Mouse (Mus musculus) CH12.LX (cell line): ENCODE measurements around the gene Cfc1. TPM values are rescaled to one million over a fixed set of nuclear protein-coding genes. Genes with fewer than 3 reads are reported as not detected.
"Not testable (repeated sequence)": the region's sequence is repeated elsewhere in the genome, so short reads cannot be mapped to it uniquely, and the experiment has no call there.

Experiments
- DNase-seq: peaks from one replicate; pipeline ENCODE4 v3.0.0-alpha.2; 2013; ENCODE audit errors: extremely low read depth
- H3K27ac ChIP-seq: 2 replicates; pipeline ENCODE4 v1.5.1; 2012; ENCODE audit warnings: low read depth, mild to moderate bottlenecking, control low read depth, moderate library complexity; ENCODE audit not compliant: insufficient read depth
- H3K27me3 ChIP-seq: replicated peaks from 2 replicates; pipeline ENCODE3; 2012; ENCODE audit warnings: inconsistent platforms
- H3K36me3 ChIP-seq, 2 experiments: replicated peaks in 1 of 2; 2 replicates each; pipeline versions ENCODE3 to v1.6.1; 2012; ENCODE audit warnings: inconsistent platforms in 1 of 2, low read length in 1 of 2, mild to moderate bottlenecking in 1 of 2, mixed read lengths in 1 of 2, moderate library complexity in 1 of 2; ENCODE audit not compliant: control insufficient read depth in 1 of 2, insufficient read depth in 1 of 2
- H3K4me1 ChIP-seq, 2 experiments: 2 replicates each; pipeline ENCODE4 v1.6.1; 2012; ENCODE audit warnings: inconsistent platforms in 1 of 2, moderate library complexity in 1 of 2; ENCODE audit not compliant: insufficient read depth in 2 of 2, control insufficient read depth in 1 of 2
- H3K4me2 ChIP-seq: 2 replicates; pipeline ENCODE4 v1.6.1; 2012; ENCODE audit warnings: low read depth, mild to moderate bottlenecking, control low read depth; ENCODE audit not compliant: poor library complexity, insufficient read depth, severe bottlenecking
- H3K4me3 ChIP-seq, 3 experiments: fragments of 150-350 bp in 1 of 3; sonication (generic) in 1 of 3; replicated peaks in 1 of 3; 2 replicates each; pipeline versions ENCODE3 to v1.5.1; 2011 to 2012; ENCODE audit warnings: low read depth in 2 of 3, low read length in 2 of 3, mild to moderate bottlenecking in 2 of 3, moderate library complexity in 2 of 3, control low read depth in 1 of 3, improper control_type of control experiment in 1 of 3, inconsistent platforms in 1 of 3, mixed read lengths in 1 of 3; ENCODE audit not compliant: poor library complexity in 1 of 3
- H3K79me2 ChIP-seq: replicated peaks from 2 replicates; pipeline ENCODE4 v1.6.1; 2012; ENCODE audit warnings: mild to moderate bottlenecking, moderate library complexity; ENCODE audit not compliant: control insufficient read depth, poor library complexity, insufficient read depth, severe bottlenecking; ENCODE audit errors: extremely low read depth
- H3K9ac ChIP-seq: 2 replicates; pipeline ENCODE4 v1.6.1; 2012; ENCODE audit warnings: low read depth, mild to moderate bottlenecking, control low read depth, moderate library complexity; ENCODE audit not compliant: insufficient read depth
- H3K9me3 ChIP-seq: replicated peaks from 2 replicates; pipeline ENCODE3; 2012; ENCODE audit warnings: low read length, inconsistent platforms, mixed read lengths
- CHD1 ChIP-seq: IDR thresholded peaks from 2 replicates; pipeline ENCODE4 v1.6.1; 2012; ENCODE audit warnings: low read depth, low read length, improper control_type of control experiment, inconsistent platforms
- CHD2 ChIP-seq: IDR thresholded peaks from 2 replicates; pipeline ENCODE4 v1.6.1; 2011; ENCODE audit warnings: low read length, improper control_type of control experiment
- CTCF ChIP-seq, 2 experiments: IDR thresholded peaks in 1 of 2; conservative IDR thresholded peaks in 1 of 2; 2 replicates each; pipeline ENCODE4 v1.5.1; 2011 to 2012; ENCODE audit warnings: low read depth in 2 of 2, low read length in 2 of 2, improper control_type of control experiment in 1 of 2, inconsistent platforms in 1 of 2, mild to moderate bottlenecking in 1 of 2, moderate library complexity in 1 of 2
- E2F4 ChIP-seq: IDR thresholded peaks from 2 replicates; pipeline ENCODE4 v1.6.1; 2011; ENCODE audit warnings: low read depth, low read length, improper control_type of control experiment; ENCODE audit not compliant: insufficient replicate concordance
- ELF1 ChIP-seq: IDR thresholded peaks from 2 replicates; pipeline ENCODE4 v1.6.1; 2014; ENCODE audit warnings: low read depth, mild to moderate bottlenecking, inconsistent platforms, low read length, improper control_type of control experiment
- GABPA ChIP-seq: IDR thresholded peaks from 2 replicates; pipeline ENCODE4 v1.6.1; 2012; ENCODE audit warnings: low read depth, low read length, improper control_type of control experiment, inconsistent platforms; ENCODE audit not compliant: insufficient replicate concordance
- HCFC1 ChIP-seq: IDR thresholded peaks from 2 replicates; pipeline ENCODE4 v1.6.1; 2012; ENCODE audit warnings: low read depth, mild to moderate bottlenecking, inconsistent platforms, low read length, improper control_type of control experiment
- IRF4 ChIP-seq: IDR thresholded peaks from 2 replicates; pipeline ENCODE4 v1.6.1; 2014; ENCODE audit warnings: low read depth, mild to moderate bottlenecking, inconsistent platforms, low read length, improper control_type of control experiment
- JUN ChIP-seq: IDR thresholded peaks from 2 replicates; pipeline ENCODE4 v1.6.1; 2011; ENCODE audit warnings: low read depth, mild to moderate bottlenecking, low read length, improper control_type of control experiment, moderate library complexity; ENCODE audit not compliant: insufficient read depth
- KAT2A ChIP-seq: IDR thresholded peaks from 2 replicates; pipeline ENCODE4 v1.6.1; 2012; ENCODE audit warnings: low read length, improper control_type of control experiment, inconsistent platforms; ENCODE audit not compliant: insufficient replicate concordance
- MAFK ChIP-seq: IDR thresholded peaks from 2 replicates; pipeline ENCODE4 v1.6.1; 2011; ENCODE audit warnings: low read length, improper control_type of control experiment; ENCODE audit not compliant: insufficient replicate concordance
- MXI1 ChIP-seq: IDR thresholded peaks from 2 replicates; pipeline ENCODE4 v1.6.1; 2011; ENCODE audit warnings: mild to moderate bottlenecking, low read depth, low read length, improper control_type of control experiment
- NELFE ChIP-seq: IDR thresholded peaks from 2 replicates; pipeline ENCODE4 v1.6.1; 2011; ENCODE audit warnings: low read depth, low read length, improper control_type of control experiment
- NRF1 ChIP-seq: IDR thresholded peaks from 2 replicates; pipeline ENCODE4 v1.6.1; 2014; ENCODE audit warnings: low read depth, mild to moderate bottlenecking, inconsistent platforms, low read length, improper control_type of control experiment, moderate library complexity
- RAD21 ChIP-seq: IDR thresholded peaks from 2 replicates; pipeline ENCODE4 v1.6.1; 2011; ENCODE audit warnings: low read depth, mild to moderate bottlenecking, low read length, improper control_type of control experiment, moderate library complexity
- RCOR1 ChIP-seq: conservative IDR thresholded peaks from 2 replicates; pipeline ENCODE4 v1.6.1; 2012; ENCODE audit warnings: low read depth, mild to moderate bottlenecking, inconsistent platforms, low read length, improper control_type of control experiment
- SIN3A ChIP-seq: IDR thresholded peaks from 2 replicates; pipeline ENCODE4 v1.6.1; 2012; ENCODE audit warnings: low read length, improper control_type of control experiment, inconsistent platforms
- SMC3 ChIP-seq: IDR thresholded peaks from 2 replicates; pipeline ENCODE4 v1.6.1; 2011; ENCODE audit warnings: low read depth, low read length, improper control_type of control experiment
- TBP ChIP-seq: conservative IDR thresholded peaks from 2 replicates; pipeline ENCODE4 v1.6.1; 2011; ENCODE audit warnings: low read depth, low read length, improper control_type of control experiment
- TCF12 ChIP-seq: IDR thresholded peaks from 2 replicates; pipeline ENCODE4 v1.6.1; 2014; ENCODE audit warnings: low read depth, mild to moderate bottlenecking, inconsistent platforms, low read length, improper control_type of control experiment
- USF1 ChIP-seq: IDR thresholded peaks from 2 replicates; pipeline ENCODE4 v1.6.1; 2014; ENCODE audit warnings: low read depth, mild to moderate bottlenecking, inconsistent platforms, low read length, improper control_type of control experiment
- USF2 ChIP-seq: conservative IDR thresholded peaks from 2 replicates; pipeline ENCODE4 v1.6.1; 2011; ENCODE audit warnings: low read depth, low read length, improper control_type of control experiment
- ZC3H11A ChIP-seq: IDR thresholded peaks from 2 replicates; pipeline ENCODE4 v1.6.1; 2012; ENCODE audit warnings: low read depth, mild to moderate bottlenecking, inconsistent platforms, low read length, improper control_type of control experiment
- ZKSCAN1 ChIP-seq: IDR thresholded peaks from 2 replicates; pipeline ENCODE4 v1.6.1; 2012; ENCODE audit warnings: low read depth, inconsistent platforms, low read length, improper control_type of control experiment, borderline replicate concordance
- ZNF384 ChIP-seq: IDR thresholded peaks from 2 replicates; pipeline ENCODE4 v1.6.1; 2012; ENCODE audit warnings: low read depth, low read length, improper control_type of control experiment, inconsistent platforms
- dilution Hi-C: fragments of 300-500 bp; cut with MboI; formaldehyde crosslinking; loops from 2 replicates; pipeline ENCODE4 v1.14.3; 2020; ENCODE audit warnings: low sequenced_read_pairs; ENCODE audit not compliant: extremely low pct_unique_long_range_greater_than_20kb, extremely low pct_ligation_motif_present
- in situ Hi-C: fragments of 300-500 bp; cut with MboI; formaldehyde crosslinking; loops from 3 replicates; pipeline ENCODE4 v1.14.3; 2019; ENCODE audit warnings: low sequenced_read_pairs, low pct_ligation_motif_present, low pct_unique_long_range_greater_than_20kb, mixed read lengths
- polyA plus RNA-seq: library from polyadenylated mRNA; unstranded; fragments of >175 nt; gene quantifications from 2 replicates; pipeline ENCODE4 v1.2.1, GENCODE M21; 2012; ENCODE audit warnings: low read depth; ENCODE audit not compliant: insufficient read length
- total RNA-seq, 2 experiments: library from RNA; depleted of rRNA; stranded (reverse); fragments of 300-350 nt in 1 of 2; fragments of >200 nt in 1 of 2; gene quantifications; 2 replicates each; pipeline ENCODE4 v1.2.3; 2012 to 2014

The Cfc1 gene
- total RNA-seq (2012; rRNA removed), result not detected in 2 replicates
- not detected in 2 replicates for total RNA-seq (2014; rRNA removed)
- not detected in 2 replicates for polyA plus RNA-seq

GRCm38 (mm10) chr1:34535043-34535698 lies at the start of gene Cfc1:
Gene Cfc1 (plus strand): TSS chr1:34535648.
- in situ Hi-C loops, dilution Hi-C loops, H3K27ac ChIP-seq, H3K79me2 ChIP-seq, H3K36me3 ChIP-seq, H3K9me3 ChIP-seq, H3K4me3 ChIP-seq, DNase-seq, H3K9ac ChIP-seq: not testable (repeated sequence)
- Histone ChIP-seq H3K27me3 (peaks cover 18% of the 10 kb centered on the region), H3K4me2 (0 out of 2 replicates have a peak within 1 kb of the TSS, but pooled peaks have one; percentile 23), H3K4me1 (peaks cover 8 to 15% of the 10 kb centered on the region in 2 experiments)

GRCm38 (mm10) chr1:34487383-34487782 lies 48.1 kb upstream of the Cfc1 start:
- in situ Hi-C loops, result no loop called here

More at GRCm38 (mm10) chr1:34487383-34487782, 48.1 kb upstream of the Cfc1 start:
- Histone ChIP-seq H3K9ac (no peak overlapping the region), H3K9me3 (peaks cover 4% of the 10 kb centered on the region), H3K4me3 (no peak overlapping the region), H3K4me1 (peaks cover 5 to 54% of the 10 kb centered on the region in 2 experiments), H3K27ac (no peak overlapping the region), H3K27me3 (no peaks in the 10 kb centered on the region), H3K79me2 (no peaks in the 10 kb centered on the region; the same call in 1 of the 2 replicates), H3K36me3 (peaks cover 6 to 8% of the 10 kb centered on the region in 2 experiments), H3K4me2 (no peak overlapping the region)
- dilution Hi-C loops, result no loop called here
- DNase-seq, result no peak
- no peak for TF ChIP-seq RCOR1
- no peak for TF ChIP-seq SIN3A
- no peak for TF ChIP-seq ZKSCAN1
- no peak for TF ChIP-seq TCF12
- no peak for TF ChIP-seq CHD1
- no peak for TF ChIP-seq GABPA
- no peak for TF ChIP-seq ZC3H11A
- peak; percentile 37 for TF ChIP-seq SMC3
- TF ChIP-seq HCFC1, result no peak
- peak; percentile 27 for TF ChIP-seq RAD21
- no peak for TF ChIP-seq MXI1
- TF ChIP-seq ELF1, result no peak
- no peak for TF ChIP-seq MAFK
- TF ChIP-seq CTCF (conservative IDR thresholded peaks at IDR 0.05 in 1 of 2, IDR thresholded peaks at IDR 0.05 in 1 of 2; ENCODE audit: low read depth in 2 of 2, low read length in 2 of 2), result peak in 1 of 2 experiments; percentile 53; a peak in 2 of 4 replicates
- no peak for TF ChIP-seq NRF1
- TF ChIP-seq TBP, result no peak
- no peak for TF ChIP-seq KAT2A
- no peak for TF ChIP-seq IRF4
- TF ChIP-seq JUN, result no peak
- no peak for TF ChIP-seq USF1
- no peak for TF ChIP-seq CHD2
- no peak for TF ChIP-seq NELFE
- no peak for TF ChIP-seq E2F4
- TF ChIP-seq ZNF384, result no peak
- no peak for TF ChIP-seq USF2
- TF ChIP-seq, all 38 proteins: peak for 3
